Mouse (Mus musculus) kidney, postnatal 14 days (tissue): ENCODE data around the gene Usp49.
"Not testable (repeated sequence)": the region's sequence is repeated elsewhere in the genome, so short reads cannot be mapped to it uniquely, and the experiment has no call there.

Experiments used
- DNase-seq: peaks from one replicate; pipeline ENCODE4 v3.0.0; 2022; ENCODE audit warnings: mixed read lengths

The Usp49 gene

DNA sequence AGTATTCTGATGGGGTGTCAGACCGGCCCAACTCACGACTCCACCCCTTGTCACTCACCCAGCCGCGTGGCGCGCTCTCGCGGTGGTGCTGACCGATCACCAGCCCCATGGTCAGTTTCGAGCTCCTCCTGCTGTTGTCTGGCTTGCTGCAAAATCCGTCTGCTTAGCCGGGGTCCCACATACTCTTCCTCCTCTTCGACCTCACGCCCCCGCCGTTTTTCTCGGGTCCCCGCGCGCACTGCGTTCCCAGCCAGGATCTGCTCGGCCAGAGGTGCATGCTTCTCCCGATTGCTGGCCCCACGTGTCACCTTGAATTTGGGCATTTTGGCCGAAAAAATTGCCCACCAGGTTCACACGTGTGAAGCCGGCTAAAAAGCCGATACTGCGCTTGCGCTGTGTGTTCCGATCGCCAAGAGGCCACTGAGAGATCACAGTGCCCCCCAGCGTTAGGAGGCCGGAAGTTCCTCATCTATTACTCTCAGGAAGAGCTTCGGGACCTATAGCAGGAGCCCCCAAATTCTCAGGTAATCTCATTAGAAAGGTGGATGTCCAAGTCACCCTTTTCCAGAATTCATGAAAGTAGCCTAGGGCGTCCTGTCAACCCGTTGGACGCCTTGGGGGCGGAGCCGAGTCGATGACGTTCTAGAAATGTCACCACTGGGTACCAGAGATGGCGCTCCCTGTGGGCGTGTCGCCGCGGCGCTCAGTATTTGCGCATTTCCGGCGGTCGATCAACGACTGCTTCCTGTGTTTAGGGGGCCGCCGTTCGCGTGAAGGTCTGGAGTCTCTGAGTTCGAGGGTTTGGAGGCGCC, 19.4 kb upstream of the Usp49 start, which contains the start of the genes Bysl, Med20 and Gm20517:
Gene Bysl, minus strand, starts transcription at position 644 of the 812 bp plus-strand sequence.
Gene Med20, plus strand, starts transcription at position 734 of the 812 bp plus-strand sequence.
Gene Gm20517, plus strand, starts transcription at position 741 of the 812 bp plus-strand sequence.
- peak; percentile 98 for DNase-seq

DNA sequence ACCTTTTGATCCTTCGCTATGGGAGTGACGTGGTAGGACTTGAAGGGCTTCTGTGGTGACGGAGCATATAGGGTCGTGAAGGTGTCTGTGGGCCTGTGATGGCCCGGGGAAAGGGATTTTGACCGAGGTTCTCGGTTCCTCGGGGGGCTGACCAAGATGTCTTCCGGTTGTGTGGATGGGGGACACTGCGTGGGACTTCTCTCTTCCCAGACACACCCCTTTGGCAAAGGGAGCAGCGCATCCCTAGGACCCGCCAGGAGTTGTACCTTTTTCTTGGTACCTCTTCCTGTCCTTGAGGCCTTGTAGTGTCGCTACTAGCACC, 18.9 kb upstream of the Usp49 start:
- DNase-seq: no peak

DNA sequence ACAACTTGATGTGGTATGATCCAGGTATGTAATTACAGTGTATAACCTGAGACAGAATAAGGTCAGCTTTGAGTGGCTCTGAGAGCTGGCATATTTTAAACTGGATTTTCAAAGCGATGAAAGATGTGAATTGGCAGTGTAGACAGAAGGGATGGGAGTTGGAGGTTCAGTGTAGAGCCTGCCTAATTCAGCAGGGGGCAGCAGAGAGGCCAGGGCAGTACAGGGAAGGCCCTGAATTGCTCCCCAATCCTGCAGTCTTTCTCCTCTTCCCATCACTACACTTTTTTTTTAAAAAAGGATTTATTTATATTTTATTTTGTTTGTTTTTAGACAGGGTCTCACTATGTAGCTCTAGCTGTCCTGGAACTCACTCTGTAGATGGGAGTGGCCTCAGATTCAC, 16.5 kb upstream of the Usp49 start:
- no peak for DNase-seq

DNA sequence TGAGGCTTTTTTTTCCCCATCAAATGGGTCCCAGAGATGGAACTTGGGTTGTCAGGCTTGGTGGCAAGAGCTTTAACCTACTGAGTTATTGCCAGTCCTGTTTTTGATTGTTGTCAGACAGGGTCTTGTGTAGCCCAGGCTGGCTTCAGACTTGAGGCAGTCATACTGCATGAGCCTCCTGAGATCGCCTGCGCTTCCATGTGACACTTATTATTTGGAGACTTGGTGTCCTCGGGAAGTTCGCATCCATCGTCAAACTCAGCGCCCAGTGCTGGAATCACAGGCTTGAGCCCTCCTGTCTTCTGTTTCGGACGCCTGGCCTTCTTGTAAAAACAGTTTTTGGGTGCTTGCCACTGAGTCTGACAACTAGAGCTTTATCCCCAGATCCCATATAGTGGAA, 14.4 kb upstream of the Usp49 start:
- no peak for DNase-seq

DNA sequence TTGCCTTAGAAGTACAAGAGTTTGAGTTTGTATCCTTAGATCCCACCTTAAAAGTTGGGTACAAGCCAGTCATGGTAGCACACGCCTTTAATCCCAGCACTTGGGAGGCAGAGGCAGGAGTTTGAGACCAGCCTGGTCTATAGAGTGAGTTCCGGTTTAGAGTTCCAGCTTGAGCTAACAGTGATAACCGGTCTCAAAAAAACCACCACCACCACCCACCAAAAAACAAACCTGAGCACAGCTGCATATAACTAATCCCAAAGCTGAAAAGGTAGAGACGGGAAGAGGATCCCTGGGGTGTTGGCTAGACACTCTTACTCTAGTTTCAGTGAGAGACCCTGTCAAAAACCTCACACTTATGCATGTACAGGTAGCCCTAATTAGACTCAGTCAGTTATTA, 13.8 kb upstream of the Usp49 start:
- no peak for DNase-seq

DNA sequence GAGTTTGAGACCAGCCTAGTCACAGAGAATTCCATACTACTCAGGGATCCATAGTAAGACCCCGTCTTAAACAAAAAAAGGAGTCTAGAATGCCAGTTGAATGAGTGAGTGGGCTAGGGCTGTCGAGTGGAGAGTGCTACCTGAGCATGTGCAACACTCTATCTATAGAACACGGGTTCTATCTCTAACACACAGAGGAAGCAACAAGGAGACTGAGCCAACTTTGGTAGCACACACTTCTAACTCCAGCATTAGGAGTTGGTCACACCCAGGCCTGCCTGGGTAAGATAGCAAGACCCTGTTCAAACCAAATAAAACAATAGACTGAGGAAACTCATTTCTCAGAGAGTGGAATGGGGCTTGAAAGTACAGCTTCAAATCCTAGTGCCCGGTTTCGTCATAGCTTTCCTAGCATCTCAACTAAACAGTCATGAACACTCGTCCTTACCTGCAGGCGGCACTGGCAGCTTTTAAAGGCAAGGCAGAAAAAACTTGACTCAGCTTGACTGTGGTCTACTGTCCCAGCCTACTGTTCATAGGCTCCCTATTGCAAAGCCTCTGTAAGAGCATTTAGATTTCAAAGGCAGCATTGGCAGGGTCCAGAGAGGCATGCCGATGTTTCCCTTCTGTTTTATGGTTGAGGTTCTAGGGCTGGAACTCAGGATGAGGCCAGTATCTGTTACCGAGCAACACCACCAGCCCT, 12.7 kb upstream of the Usp49 start:
- no peak for DNase-seq

DNA sequence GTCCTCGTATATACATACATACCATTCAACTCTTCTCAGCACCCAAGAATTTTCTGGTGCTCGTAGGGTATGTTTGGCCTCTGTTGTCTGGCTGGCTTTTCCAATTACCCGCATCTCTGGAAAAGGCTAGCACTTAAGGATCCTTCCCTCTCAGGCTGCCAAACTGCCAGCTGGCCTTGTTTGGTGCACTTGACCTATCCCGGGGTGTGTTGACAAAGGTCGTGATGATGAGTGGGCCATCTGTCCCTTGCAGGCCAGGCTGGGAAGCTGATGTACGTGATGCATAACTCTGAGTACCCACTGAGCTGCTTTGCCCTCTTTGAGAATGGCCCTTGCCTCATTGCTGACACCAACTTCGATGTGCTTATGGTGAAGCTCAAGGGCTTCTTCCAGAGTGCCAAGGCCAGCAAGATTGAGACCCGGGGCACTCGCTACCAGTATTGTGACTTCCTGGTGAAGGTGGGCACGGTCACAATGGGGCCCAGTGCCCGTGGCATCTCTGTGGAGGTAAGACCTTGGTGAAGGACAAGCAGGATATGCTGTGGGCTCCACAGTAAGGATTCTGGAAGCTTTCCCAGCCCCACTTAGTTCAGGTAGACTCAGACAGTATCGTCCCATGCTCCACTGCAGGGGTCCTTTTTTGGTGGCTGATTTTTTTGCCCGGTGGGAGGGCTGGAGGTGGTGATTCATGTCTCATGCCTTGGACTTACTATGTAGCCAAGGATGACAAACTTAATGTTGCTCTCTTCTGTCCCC, 11.8 kb upstream of the Usp49 start:
- no peak for DNase-seq

DNA sequence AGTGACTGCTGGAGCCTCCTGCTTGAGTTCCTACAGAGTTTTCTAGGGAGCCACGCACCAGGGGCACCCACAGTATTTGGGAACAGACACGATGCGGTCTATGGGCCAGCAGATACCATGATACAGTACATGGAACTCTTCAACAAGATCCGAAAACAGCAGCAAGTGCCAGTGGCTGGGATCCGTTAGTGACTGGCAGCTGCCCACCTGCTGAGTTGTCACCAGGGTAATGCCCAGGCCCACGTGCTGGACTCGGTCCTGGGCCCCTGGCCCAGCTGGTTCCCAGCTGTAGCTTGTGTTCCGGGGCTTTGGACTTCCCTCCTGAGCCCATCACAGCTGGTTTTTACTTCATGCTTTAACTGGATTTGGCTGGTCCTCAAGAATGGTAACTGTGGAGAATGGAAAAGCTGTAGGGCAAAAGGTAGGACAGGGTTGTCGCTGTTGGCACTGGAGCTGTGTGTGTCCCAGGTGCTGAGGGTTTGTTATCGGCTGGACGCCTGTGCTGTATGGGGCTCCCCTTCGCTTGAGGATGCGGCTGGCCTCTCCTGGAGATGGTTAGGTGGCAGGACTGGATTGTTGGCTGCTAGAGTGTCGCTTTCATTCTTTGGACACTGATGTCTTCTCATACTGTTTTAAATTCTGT, 7.5 kb upstream of the Usp49 start:
- DNase-seq: no peak

DNA sequence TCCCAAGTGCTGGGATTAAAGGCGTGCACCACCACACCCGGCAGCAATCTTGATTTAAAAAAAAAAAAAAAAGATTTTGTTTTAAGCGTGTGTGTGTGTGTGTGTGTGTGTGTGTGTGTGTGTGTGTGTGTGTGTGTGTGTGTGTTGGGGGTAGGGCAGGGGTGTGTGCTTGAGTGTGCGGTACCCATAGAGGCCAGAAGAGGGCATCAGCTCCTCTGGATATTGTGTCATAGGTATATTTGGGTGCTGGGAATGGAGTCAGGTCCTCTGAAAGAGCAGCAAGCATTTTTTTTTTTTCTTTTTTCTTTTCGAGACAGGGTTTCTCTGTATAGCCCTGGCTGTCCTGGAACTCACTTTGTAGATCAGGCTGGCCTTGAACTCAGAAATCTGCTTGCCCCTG, 5.9 kb upstream of the Usp49 start:
- DNase-seq: not testable (repeated sequence)

DNA sequence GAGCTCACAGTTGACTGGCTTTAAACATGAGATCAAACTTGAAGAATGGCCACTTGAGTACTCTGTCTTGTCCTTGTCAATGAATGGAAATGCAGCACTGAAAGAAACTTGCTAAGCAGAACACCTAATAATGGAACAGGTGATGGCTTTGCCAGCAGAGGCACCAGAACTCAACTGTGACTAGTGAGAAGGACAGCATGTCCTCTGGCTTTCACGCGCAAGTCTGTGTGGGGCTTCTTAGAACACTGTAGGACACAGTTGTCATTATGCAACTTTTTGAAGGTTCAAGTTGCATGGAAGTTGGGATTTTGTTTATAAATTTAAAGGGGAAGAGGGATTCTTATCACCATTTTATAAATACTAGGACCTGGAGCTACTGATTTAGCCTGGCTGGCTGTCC, 5.4 kb upstream of the Usp49 start:
- DNase-seq: no peak

DNA sequence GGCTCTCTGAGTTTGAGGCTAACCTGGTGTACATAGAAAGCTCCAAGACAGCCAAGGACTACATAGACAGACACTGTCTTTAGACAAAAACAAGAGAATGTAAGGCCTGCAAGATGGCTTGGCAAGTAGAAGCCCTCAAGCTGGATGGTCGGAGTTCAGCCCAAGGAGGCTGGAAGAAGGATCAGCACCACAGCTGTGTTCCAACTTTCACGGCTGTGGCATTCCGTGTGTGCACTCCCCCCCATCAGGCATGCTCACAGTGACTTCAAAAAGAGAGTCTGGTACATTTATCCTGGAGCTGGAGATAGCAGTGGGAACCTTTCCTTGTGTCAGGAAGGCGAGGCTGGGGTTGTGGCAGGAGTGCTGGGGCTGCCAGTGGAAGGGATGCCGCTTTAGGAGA, 4.5 kb upstream of the Usp49 start:
- DNase-seq: no peak

DNA sequence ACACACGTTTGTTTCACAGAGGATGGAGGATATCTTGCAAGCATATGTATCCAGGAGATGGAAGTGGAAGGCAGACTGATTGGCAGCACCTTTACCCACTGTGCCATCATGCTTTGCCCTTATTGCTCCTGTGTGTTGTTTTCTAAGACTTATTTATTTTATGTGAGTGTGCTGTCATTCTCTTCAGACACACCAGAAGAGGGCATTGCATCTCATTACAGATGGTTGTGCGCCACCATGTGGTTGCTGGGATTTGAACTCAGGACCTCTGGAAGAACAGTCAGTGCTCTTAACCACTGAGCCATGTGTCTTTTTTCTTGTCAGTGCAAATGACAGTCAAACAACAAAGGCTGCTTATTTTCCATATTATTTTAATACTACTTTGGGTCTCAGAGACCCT, 2.7 kb upstream of the Usp49 start:
- no peak for DNase-seq

DNA sequence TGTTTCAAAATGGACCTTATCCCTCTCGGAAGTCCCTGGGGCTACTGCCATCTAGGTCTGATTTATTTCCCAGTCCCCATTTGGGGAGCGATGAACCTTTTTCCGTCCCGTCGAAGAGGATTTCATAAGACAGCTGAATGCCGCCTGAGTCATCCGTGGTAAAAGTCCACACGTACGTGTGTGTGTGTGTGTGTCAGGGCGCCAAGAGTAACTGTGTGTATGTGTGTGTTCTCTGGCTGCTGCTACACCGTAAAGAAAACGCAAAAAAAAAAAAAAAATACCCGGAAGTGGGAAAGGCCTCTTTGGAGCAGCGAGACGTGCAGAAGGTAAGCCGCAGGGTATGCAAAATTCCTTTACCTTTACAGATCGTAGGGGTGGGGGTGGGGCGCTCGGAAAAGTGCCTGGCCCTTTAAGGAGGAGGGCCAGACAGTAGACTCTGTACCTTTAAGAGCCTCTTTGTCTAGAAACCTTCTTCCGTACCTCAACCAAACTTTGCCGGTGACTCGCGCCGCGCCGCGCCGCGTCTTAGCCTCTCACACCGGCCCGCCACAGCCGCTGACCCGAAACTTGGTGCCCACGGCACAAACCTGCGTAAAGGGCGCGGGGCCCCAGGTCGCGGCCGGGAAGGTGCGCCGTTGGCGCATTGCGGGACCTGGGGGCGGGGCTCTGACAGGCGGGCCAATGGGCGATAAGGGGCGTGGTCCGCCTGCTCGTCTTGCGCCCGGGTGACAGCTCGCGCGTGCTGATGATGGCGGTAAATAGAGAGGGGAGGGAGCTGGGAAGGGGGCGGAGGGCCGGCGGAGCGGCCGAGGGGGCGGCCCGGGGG, 1.4 kb upstream of the Usp49 start:
- DNase-seq: peak; percentile 98

DNA sequence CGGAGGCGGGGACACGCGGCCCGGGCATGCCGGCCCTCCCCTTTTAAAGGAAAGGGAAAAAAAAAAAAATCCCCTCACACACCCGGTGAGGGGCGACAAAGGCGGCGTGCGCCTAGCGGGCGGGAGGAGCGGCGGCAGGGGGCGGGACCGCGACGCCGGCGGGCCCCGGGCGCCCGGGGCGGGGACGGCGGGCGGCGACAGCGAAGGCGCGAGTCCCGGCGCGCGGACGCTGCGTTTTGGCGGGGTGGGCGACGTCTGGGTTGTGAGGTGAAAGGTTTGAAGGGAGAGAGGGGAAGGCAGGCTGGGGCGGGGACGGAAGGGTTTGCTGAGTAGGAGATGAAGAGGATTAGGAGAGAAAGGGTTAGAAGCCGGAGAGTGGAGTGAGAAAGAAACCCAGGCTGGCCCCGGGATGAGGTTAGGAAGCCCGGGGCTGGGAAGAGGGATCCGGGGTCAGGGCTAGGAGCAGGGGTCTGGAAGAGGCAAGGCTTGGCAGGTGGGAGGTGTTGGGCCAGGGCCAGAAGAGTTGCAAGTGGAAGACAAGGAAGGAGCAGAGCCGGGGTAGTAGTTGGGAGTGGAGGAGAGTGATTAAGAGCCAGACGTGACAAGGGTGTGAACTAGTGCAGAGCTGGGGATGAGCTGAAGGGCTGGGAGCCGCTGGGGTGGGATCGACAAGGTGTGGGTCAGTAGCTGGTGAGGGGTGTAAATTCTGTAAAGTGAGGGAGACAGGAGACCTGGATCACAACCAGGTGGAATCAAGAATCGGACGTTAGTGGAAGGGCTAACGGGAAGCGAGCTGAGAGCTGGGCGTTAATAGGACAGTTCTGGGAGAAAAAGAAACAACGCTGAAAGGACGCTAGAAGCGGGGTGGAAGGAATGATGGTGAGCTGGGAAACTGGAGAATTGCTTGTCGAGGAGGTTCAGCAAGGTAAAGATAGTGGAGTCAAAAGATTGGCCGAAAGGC, 493 bp upstream of the Usp49 start:
- no peak for DNase-seq

DNA sequence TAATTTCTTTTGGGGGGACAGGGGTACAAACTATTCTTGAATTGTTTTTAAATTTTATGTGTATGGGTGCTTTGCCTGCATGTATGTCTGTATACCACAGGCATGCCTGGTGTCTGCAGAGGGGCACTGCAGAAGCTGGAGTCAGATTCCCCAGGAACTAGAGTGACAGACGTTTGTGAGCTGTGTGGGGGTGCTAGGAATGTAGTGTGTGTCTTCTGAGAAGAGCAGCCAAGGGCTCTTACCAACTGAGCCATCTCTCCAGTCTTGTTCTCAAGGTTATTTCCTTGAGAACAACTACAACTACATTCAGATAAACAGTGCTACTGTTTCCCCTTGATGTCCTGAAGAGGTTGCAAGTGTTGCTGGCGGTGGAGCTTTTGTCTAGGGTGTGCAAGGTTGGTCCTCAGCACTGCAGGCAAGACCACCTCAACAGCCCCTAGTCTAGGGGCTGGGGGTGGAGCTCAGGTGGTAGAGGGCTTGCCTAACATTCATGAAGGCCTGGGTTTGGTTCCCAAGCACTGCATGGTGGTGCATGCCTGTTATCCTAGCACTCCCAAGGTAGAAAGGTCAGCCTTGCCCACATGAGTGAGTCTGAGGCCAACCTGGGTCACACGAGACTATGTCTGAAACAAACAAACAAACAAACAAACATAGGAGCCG, 1.8 kb downstream of the Usp49 start:
- DNase-seq: no peak

DNA sequence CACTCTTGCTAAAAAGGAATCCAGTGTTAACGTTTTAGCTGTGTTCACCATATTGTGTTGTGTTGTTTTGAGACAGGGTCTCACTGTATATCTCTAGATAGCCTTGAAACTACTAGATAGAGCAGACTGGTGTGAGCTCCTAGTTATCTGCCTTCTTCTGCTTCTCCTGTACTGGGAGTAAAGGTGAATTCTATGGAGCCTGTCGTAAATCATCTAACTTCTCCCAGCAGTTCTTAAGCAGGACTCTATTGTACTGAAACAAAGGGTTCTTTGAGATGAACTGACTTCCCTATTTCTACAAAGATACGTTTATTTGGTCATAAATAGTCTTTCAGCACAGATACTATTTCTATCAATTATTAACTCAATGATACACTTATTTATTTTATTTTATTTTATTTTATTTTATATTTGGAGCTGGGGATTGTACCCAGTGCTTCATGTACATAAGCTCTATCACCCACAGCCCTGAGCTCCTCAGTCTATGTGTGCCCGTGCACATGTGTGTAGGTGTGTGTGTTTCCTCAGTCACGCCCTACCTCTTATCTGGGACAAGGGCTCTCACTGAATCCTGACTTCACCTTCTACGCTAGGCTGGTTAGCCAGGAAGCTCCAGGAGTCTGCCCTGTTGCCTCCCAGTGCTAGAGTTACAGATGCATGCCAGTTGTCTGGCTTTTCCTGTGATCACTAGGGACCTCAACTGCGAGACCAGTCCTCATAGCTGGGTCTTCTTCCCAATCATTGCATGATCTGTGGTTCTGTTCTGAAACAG, 3.7 kb downstream of the Usp49 start:
- DNase-seq: no peak

DNA sequence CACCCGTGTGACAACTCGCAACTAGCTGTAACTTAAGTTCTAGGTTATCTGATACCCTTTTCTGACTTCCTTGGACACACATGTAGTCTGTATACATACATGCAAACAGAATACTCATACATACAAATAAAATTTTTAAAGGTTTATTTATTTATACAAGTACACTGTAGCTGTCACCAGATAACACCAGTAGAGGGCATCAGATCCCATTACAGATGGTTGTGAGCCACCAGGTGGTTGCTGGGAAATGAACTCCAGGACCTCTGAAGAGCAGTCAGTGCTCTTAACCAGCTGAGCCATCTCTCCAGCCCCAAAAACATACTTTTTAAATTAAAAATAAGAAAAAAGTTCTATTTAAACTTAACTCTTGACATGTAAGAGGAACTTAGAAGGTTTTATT, 12.5 kb downstream of the Usp49 start:
- DNase-seq: no peak

DNA sequence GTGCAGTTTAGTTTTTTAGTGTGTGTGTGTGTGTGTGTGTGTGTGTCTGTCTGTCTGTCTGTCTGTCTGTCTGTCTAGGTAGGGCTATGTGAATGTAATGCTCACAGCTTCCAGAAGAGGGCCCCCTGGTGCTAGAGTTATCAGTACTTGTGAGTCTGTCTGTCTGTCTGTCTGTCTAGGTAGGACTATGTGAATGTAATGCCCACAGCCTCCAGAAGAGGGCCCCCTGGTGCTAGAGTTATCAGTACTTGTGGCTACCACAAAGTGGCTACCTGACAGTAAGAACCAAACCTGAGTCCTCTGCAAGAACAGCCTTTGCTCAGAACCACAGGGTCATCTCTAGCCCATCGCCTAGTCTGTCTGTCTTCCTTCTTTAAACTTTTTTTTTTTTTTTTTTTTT, 16.2 kb downstream of the Usp49 start:
- DNase-seq: peak; percentile 81

DNA sequence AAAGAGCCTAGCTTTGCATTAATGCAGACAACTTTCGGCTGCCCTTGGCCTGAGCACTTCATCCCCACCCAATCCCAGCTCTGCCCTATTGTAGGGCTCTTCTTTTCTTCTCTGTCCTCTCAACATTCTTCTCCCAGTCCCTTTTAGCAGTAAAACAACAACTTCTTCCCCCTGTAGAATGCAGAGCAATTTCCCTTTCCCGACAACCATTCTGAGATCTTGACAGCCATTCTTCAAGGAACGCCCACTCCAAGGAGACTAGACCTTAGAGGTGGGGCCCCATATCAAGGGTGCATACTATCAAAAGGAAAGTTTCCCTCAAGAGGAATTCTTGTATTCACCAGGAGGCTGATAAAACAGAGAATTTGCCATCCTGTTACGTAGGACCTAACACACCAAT, 18.5 kb downstream of the Usp49 start:
- no peak for DNase-seq

DNA sequence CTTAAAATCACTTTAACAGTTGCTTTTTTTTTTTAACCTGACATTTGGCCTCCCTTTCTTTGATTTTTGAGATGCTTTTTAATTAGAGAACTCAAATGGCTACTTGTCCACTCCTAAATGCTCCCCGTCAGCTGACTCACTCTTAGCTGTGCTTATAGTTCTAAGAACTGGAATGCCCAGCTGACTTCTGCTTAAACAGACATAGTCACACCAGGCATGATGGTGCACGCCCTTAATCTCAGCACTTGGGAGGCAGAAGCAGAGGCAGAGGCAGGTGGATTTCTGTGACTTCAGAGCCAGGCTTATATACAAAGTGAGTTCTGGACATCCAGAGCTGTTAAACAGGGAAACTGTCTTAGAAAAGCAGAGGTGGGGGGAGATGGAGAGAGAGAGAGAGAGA, 21.5 kb downstream of the Usp49 start:
- no peak for DNase-seq
